Mouse (Mus musculus) left cerebral cortex, adult 2 months (tissue): ENCODE measurements around the gene Fuk. TPM values are rescaled to one million over a fixed set of nuclear protein-coding genes. Genes with fewer than 3 reads are reported as not detected.
"Not testable (repeated sequence)": the region's sequence is repeated elsewhere in the genome, so short reads cannot be mapped to it uniquely, and the experiment has no call there.

Source experiments
- DNase-seq, 2 experiments: peaks; one replicate each; pipeline ENCODE4 v3.0.0; 2021 to 2022; ENCODE audit warnings: low spot score in 2 of 2, mixed read lengths in 1 of 2; ENCODE audit errors: extremely low spot score in 1 of 2
- H3K27ac ChIP-seq: fragments of 200-600 bp; 2 replicates; pipeline ENCODE4 v1.8.1; 2022
- H3K4me3 ChIP-seq: fragments of 200-600 bp; 2 replicates; pipeline ENCODE4 v1.8.1; 2022
- CTCF ChIP-seq: fragments of 200-600 bp; IDR thresholded peaks from 2 replicates; pipeline ENCODE4 v1.8.1; 2022; ENCODE audit warnings: antibody characterized with exemption, mild to moderate bottlenecking, moderate library complexity
- intact Hi-C: fragments of 180-260 bp; cut with DNase I; formaldehyde crosslinking; loops from one replicate; pipeline ENCODE4 v1.15.1; 2025
- total RNA-seq, 2 experiments: library from RNA; stranded (reverse); gene quantifications; 2 replicates each; pipeline ENCODE4 v1.2.3; 2021

Gene Fuk
- total RNA-seq, 2 experiments from 2014 or later, result 20.7 to 21.0 TPM

DNA sequence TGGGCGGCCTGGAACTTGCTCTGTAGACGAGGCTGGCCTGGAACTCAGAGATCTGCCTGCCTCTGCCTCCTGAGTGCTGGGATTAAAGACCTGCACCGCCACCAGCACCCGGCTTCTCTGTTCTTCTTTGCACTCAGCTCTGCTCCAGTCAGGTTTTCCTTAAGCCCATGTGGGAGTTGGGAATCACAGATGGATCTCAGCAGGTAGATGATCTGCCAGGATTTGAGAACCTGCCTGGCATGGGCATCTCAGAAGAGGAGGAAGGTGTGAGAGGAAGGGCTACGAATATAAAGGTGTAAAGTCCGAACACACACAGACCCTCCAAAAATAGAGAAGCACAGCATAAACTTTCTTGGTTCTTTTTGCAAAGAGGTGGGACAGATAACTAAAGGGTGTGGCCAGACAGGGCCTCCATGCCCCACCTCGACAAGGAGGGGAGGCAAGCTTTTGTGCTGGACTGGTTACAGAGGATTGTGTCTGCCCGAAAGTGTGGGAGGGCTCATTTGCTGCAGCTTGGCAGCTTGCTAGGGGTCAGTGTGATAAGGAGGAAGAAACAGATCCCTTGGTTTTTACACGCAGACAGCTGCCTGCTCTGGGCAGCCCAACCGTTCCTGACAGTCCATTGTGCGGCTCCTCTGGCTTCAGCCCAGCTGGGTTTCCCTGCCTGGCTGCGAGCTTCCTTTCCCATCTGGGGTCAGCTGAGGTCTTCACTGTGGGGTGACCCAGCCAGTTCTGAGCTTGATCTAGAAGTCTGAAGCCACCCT is 29.1 kb upstream of the Fuk start:
- DNase-seq, result peak in 1 of 2 experiments; percentile 24
- H3K27ac ChIP-seq, result no peak overlapping the region; the same call in 1 of the 2 replicates

DNA sequence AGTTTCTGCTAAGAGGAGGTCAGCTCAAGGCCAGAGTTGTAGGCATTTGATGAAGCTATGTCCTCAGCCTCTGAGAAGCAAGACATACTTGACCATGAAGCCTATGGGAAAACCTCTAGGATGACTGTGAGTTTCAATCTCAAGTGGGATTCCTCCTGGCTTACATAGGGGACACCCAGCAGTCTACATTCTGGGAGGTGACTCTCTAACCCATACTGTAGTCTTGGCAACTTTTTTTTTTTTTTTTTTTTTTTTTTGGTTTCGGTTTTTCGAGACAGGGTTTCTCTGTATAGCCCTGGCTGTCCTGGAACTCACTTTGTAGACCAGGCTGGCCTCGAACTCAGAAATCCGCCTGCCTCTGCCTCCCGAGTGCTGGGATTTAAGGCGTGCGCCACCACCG is 27.4 kb upstream of the Fuk start:
- H3K27ac ChIP-seq, intact Hi-C loops, DNase-seq, H3K4me3 ChIP-seq: not testable (repeated sequence)

More for the DNA sequence above, 29.1 kb upstream of the Fuk start:
- no peak for TF ChIP-seq CTCF
- H3K4me3 ChIP-seq, result no peak overlapping the region
- intact Hi-C loops, result no loop called here

DNA sequence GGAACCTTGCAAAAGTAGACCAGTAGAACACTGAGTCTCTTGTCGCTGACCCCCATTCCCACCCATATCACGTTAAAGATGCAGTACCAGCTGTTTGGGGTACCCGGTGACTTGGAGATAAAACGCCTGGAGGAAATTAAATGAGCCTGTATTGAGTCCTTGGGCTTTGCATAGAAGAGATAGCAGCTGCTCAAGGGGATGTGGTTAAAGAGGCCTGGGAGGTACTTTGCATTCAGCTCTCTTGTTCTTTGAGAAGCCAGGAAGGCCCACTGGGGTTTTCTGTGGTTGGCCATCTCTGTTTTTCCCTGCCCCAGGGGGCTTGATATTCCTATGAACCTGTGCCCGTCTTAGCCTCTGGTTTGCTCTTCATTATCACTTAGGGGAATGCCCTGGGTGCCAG is 26.8 kb upstream of the Fuk start:
- TF ChIP-seq CTCF, result no peak
- no peak overlapping the region for H3K4me3 ChIP-seq
- no peak overlapping the region for H3K27ac ChIP-seq
- no peak for DNase-seq
- intact Hi-C loops, result no loop called here

DNA sequence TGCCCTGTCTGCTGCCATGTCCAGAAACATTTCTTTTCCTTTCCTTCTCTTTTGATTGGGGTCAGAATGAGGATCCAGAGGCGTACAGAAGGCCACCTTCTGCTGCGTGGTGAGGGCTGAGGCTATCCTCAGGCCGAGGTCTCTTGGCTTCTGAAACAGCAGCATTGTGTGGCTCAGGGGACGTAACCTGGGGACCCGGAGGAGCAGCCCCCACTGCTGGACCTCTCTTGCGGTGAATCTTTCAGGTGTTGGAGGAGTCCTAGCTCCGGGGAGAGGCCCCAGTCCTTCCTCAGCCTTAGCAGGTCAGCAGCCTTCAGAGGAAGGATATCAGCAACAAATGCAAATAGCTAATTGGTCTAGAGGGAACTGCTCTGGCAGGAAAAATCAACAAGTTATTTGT is 26.1 kb upstream of the Fuk start:
- no peak overlapping the region for H3K4me3 ChIP-seq
- intact Hi-C loops, result no loop called here
- TF ChIP-seq CTCF, result no peak
- DNase-seq, result no peak
- no peak overlapping the region for H3K27ac ChIP-seq

DNA sequence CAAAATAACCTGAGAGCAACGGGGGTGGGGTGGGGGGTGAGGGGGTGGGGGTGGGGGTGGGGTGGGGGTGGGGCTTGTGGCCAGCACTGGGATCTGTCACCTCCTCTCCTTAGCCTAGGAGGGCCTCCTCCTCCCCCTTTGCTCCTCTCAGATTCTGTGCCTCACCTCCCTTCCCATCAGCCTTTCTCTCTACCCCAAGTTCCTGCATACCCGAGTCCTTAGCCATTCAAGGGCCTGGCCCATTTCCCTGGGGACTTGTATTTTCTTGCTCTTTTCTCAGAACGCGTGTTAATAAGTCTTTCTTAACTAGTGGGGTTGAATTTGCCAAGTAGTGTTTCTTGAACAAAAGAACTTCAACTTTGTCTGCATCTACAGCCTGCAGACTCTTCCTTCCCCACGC is 24.4 kb upstream of the Fuk start:
- Histone ChIP-seq H3K4me3 (no peak overlapping the region), H3K27ac (0 out of 2 replicates have a peak overlapping the region, but pooled peaks have one; percentile 15)
- intact Hi-C loops, result no loop called here
- no peak for DNase-seq
- TF ChIP-seq CTCF, result no peak

DNA sequence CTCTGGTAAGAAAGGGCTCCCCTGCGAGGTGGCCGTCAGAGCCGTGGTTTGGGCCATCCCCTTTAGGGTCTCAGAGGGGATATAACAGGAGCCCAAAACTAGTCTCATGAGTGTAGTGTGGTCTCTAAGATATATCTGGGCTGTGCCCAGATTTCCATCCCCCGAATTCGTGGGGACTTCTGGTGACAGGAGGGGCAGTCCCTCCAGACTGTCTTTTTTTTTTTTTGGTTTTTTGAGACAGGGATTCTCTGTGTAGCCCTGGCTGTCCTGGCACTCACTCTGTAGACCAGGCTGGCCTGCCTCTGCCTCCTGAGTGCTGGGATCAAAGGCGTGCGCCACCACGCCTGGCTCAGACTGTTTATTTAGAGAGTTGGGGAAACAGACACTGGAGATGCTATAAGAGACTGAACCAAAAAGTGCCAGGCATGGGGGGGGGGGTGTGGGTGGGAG is 23.4 kb upstream of the Fuk start:
- no peak for TF ChIP-seq CTCF
- intact Hi-C loops, result no loop called here
- H3K27ac ChIP-seq, result no peak overlapping the region
- no peak for DNase-seq
- no peak overlapping the region for H3K4me3 ChIP-seq

DNA sequence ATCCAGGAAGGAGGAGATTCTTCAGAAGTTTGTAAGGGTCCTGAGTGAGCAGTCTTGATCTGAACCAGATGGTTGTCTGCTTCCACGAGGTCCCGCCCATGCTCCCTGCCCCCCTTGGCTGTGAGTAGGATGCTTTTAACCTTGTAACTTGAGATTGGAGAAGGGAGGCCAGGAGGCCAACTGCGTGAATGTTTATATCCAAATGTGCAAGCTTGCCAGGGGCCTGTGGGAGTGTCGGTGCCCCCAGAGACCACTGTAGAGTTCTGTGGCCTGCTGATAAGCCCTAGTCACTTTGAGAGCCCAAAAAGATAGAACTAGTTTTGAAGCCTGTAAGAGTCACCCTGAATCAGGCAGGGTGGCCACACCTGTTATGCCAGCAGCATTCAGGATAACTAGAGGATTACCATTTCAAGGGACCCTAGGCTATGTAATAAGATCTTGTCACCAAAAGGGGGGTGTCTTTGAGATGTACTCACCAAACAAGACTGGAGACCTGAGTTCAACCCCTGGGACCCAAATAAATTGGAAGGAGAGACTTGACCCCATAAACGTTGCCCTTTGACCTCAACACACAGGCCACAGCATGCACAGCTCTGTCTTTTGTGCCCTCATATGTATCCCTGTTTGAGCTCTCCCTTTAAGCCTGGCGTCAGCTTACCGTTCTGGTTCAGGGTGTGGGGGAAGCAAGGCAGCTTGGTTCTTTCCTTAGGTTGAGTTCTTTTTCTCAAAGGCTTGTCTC is 19.4 kb upstream of the Fuk start:
- no peak for TF ChIP-seq CTCF
- intact Hi-C loops, result loop anchor here (5.0 kb wide), 1 partner anchor 46 kb away; no protein-coding TSS in a partner anchor
- H3K27ac ChIP-seq, result no peak overlapping the region; the same call in 1 of the 2 replicates
- peak overlapping the region; percentile 96 for H3K4me3 ChIP-seq
- DNase-seq, result no peak

DNA sequence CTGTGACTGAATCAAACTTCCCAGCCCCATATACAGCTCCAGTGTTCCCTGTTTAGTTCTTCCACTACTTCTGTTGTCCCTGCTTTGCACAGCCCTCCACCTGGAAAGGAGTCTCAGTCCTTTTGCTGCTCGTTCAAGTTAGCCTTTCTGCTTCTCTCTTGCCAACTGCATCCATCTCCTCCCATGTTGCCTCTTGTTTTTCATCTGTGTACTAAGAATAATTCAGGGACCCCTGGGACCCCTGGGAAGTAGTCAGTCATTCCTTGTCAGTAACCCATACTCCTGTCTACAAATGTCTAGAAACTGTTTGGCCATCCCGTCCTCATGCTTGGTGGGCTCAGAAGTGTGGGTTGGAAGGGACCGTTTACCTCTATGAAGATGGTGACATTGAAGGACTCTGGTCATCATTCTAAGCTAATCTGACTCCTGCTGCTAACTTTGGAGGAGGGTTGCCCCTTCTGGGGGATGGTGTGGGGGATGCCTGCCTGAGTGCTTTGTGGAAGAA is 18.5 kb upstream of the Fuk start:
- H3K4me3 ChIP-seq, result peak overlapping the region; percentile 96
- no peak for TF ChIP-seq CTCF
- intact Hi-C loops, result loop anchor here (5.0 kb wide), 1 partner anchor 46 kb away; no protein-coding TSS in a partner anchor
- no peak for DNase-seq
- H3K27ac ChIP-seq, result peak overlapping the region; percentile 97

DNA sequence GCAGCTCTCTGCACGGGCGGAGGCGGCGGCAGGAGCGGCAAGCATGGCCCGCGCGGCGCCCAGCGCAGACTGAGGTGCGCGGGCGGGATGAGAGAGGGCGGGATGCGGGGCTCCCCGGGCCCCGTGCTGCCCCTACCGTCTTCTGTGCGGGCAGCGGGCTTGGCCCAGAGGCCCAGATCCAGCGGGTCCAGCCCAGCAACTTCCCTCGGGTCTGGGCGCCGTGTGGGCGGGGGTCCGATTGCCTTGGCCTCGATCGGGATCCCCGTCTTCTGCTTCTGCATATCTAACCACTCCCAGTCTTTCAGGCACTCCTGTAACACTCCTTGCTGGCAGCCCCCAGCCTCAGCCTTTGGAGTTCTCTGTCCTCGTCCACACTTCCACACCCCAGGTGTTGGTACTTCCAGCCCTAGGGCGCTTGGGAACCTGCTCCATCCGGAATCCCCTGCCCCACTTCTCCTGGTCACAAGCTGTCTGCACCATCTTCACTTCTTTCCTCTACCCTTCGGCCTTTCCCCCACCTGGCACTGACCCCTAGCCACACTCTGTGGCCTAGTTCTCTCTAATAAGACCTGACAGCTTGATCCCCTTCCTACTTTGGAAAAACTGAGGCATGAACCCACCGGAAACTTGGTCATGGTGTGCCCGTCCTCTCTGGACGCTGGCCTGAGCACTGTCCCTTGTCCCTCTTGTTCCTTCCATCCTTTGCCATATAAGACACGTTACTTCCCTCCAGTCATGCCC is 17.9 kb upstream of the Fuk start:
- H3K4me3 ChIP-seq, result peak overlapping the region; percentile 96
- TF ChIP-seq CTCF, result no peak; the same call in 1 of the 2 replicates
- H3K27ac ChIP-seq, result peak overlapping the region; percentile 97
- intact Hi-C loops, result loop anchor here (5.0 kb wide), 1 partner anchor 47 kb away; no protein-coding TSS in a partner anchor
- DNase-seq, result peak in 1 of 2 experiments; percentile 70

DNA sequence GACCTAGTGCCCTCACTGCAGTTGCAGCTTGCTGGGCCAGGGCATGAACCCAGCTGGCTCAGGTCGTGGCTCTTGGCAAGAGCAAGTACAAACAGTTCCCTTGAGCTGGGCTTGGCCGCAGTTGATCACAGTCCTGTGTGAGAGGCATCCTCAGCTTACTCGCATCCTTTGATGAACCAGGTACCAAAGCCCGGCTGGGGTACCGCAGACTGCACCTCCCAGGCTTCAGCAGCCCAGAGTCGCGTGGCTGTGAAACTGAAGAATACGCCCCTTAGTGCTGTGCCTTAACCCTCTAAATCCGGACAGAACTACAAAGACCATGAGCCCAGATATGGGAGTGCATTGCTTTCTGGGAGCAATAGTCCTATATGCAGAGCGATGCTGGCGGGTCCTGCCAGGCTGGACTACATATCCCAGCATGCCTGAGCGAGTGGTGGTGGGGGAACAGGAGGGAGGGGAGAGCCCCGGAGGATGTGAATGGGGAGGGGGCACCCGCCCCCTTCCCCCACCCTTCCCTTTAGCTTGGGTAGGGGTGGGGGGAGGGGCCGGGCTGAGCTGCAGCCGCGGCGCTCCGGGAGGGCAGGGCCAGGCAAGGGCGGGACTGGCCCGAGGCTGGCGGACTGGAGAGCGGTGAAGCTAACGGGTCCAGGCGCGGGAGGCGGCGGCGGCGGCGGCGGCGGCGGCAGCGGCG is 17.2 kb upstream of the Fuk start, which contains the start of gene St3gal2:
TSS of gene St3gal2 (plus strand) at position 582 of the 691 bp plus-strand sequence.
- intact Hi-C loops, result loop anchor here (5.0 kb wide), 1 partner anchor 48 kb away; no protein-coding TSS in a partner anchor
- peak within 1 kb of the TSS; percentile 97 for H3K27ac ChIP-seq
- DNase-seq, result peak; percentile 86 to 88
- H3K4me3 ChIP-seq, result peak within 1 kb of the TSS; percentile 96
- TF ChIP-seq CTCF, result no peak

DNA sequence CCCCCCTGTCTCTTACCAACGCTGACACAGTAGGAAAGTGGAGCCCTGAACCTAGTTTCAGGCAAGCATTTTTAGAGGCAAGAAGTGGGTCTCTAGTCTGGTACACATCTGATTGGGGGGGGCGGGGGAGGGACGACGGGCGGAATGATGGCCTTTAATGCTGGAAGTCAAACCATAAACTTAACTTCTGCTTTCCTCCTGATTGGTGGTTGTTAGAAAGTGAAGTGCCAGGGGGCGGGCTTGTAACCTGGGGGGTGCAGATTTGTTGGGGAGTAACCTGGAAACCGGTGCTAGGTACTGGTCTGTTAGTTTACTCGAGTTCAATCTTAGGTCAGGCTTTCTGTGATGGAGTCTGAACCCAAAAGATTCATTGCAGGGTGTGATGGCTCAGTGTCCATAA is 16.2 kb upstream of the Fuk start:
- Histone ChIP-seq H3K27ac (peak overlapping the region; percentile 97), H3K4me3 (no peak overlapping the region)
- TF ChIP-seq CTCF, result no peak
- no peak for DNase-seq
- intact Hi-C loops, result no loop called here
